Mouse (Mus musculus) hindbrain, embryonic 10.5 days (tissue): ENCODE results near the gene Dars. TPM values are rescaled to one million over a fixed set of nuclear protein-coding genes. Genes with fewer than 3 reads are reported as not detected.
"Not testable (repeated sequence)": the region's sequence is repeated elsewhere in the genome, so short reads cannot be mapped to it uniquely, and the experiment has no call there.

Experiments used
- DNase-seq: peaks from one replicate; pipeline ENCODE4 v3.0.0-alpha.2; 2017; ENCODE audit warnings: low spot score
- H3K27ac ChIP-seq: fragments of 300-500 bp; sonication (generic); 2 replicates; pipeline ENCODE4 v1.5.1; 2016; ENCODE audit warnings: mild to moderate bottlenecking, moderate library complexity
- H3K27me3 ChIP-seq: fragments of 300-500 bp; sonication (generic); 2 replicates; pipeline ENCODE4 v1.6.1; 2016; ENCODE audit warnings: mild to moderate bottlenecking; ENCODE audit not compliant: poor library complexity, insufficient read depth, severe bottlenecking
- H3K36me3 ChIP-seq: fragments of 300-500 bp; sonication (generic); 2 replicates; pipeline ENCODE4 v1.6.1; 2016; ENCODE audit warnings: mild to moderate bottlenecking, moderate library complexity
- H3K4me1 ChIP-seq: fragments of 300-500 bp; sonication (generic); replicated peaks from 2 replicates; pipeline ENCODE4 v1.6.1; 2016; ENCODE audit warnings: mild to moderate bottlenecking
- H3K4me3 ChIP-seq: fragments of 300-500 bp; sonication (generic); 2 replicates; pipeline ENCODE4 v1.5.1; 2016; ENCODE audit warnings: mild to moderate bottlenecking, moderate library complexity
- H3K9me3 ChIP-seq: fragments of 300-500 bp; sonication (generic); 2 replicates; pipeline ENCODE4 v1.6.1; 2016; ENCODE audit warnings: mild to moderate bottlenecking, moderate library complexity
- WGBS: fragments of 180-500 bp; shearing (Covaris S2); methylation state at CpG from one replicate; pipeline ENCODE4 v1.1.7; 2016; 5-methylcytosine and 5-hydroxymethylcytosine counted together
- polyA plus RNA-seq: library from polyadenylated mRNA; unstranded; fragments of >200 nt; fragmentation: Nextera tagmentation; extraction: Ambion mirVana; gene quantifications from 2 replicates; pipeline ENCODE4 v1.2.1, GENCODE M21; 2016

The Dars gene
- polyA plus RNA-seq, 1 experiment from 2014 or later: 200 TPM

DNA sequence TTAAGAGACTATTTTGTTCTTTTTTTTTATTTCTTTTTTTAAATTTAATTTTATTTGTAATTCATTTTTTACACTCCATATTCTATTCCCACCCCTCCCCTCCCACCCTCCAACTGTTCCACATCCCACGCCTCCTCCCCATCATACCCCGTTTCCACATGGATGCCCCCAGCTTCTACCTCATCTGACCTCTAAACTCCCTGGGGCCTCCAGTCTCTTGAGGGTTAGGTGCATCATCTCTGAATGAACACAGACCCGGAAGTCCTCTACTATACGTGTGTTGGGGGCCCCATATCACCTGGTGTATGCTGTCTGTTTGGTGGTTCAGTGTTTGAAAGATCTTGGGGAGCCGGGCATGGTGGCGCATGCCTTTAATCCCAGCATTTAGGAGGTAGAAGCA is 97.9 kb downstream of the Dars start:
- H3K27me3 ChIP-seq, DNase-seq, H3K9me3 ChIP-seq, H3K4me1 ChIP-seq, H3K27ac ChIP-seq, H3K4me3 ChIP-seq: not testable (repeated sequence)
- peaks cover 11% of the 10 kb centered on the region for H3K36me3 ChIP-seq
- WGBS: 89% methylated on average over 6 of the region's 6 CpGs

DNA sequence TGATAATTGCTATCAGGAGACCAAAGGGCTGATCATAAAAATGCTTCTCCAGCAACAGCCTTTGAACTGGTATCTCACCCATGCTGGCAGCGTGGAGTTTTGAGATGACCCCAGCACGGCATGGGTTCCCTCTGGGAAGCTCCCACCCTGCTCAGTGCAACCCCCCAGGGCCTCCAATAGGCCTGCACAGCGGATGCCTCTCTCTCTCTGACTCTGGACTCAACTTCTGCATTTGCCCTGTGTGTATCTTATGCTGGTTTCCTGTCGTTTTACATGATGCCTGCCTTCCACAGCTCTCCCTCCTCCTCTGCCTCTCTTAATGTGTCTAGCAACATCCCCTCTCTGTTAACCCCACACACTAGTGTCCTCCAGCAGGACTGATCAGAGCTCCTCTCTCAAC is 102.5 kb downstream of the Dars start:
- Histone ChIP-seq H3K27me3 (no peaks in the 10 kb centered on the region), H3K4me1 (no peaks in the 10 kb centered on the region), H3K27ac (no peak overlapping the region), H3K4me3 (no peak overlapping the region), H3K36me3 (peaks cover 4% of the 10 kb centered on the region; the same call in 1 of the 2 replicates), H3K9me3 (no peaks in the 10 kb centered on the region)
- 68% methylated on average over 4 of the region's 4 CpGs for WGBS
- no peak for DNase-seq

Other genes starting within 250 kb of the Dars start
- gene Ubxn4, start 173.4 kb downstream of the Dars start, polyA plus RNA-seq: 57.8 and 58.4 TPM in 2 replicates
- gene Lct, start 89.0 kb downstream of the Dars start, polyA plus RNA-seq: 0.05 and 0.11 TPM in 2 replicates
- 267 and 350 TPM in 2 replicates for gene Mcm6, start 57.7 kb downstream of the Dars start, polyA plus RNA-seq
- gene Cxcr4, start 174.9 kb upstream of the Dars start, polyA plus RNA-seq: 18.5 and 19.0 TPM in 2 replicates